Mouse (Mus musculus): ENCODE measurements around the gene Carns1.
A peak's percentile ranks its signal among the peaks of the same experiment; 100 is the strongest.

The Carns1 gene

GRCm38 (mm10) chr19:4201291-4201909, 26.1 kb upstream of the Carns1 start, which contains the start of gene Rad9a:
Rad9a (minus strand) TSS chr19:4201662.
- peak; percentile 93 for DNase-seq

GRCm38 (mm10) chr19:4197180-4197579, 21.9 kb upstream of the Carns1 start:
- DNase-seq: no peak

GRCm38 (mm10) chr19:4196548-4196947, 21.3 kb upstream of the Carns1 start:
- DNase-seq: no peak

GRCm38 (mm10) chr19:4196048-4196447, 20.8 kb upstream of the Carns1 start:
- no peak for DNase-seq

GRCm38 (mm10) chr19:4194776-4195650, 19.7 kb upstream of the Carns1 start:
- DNase-seq: no peak

DNA sequence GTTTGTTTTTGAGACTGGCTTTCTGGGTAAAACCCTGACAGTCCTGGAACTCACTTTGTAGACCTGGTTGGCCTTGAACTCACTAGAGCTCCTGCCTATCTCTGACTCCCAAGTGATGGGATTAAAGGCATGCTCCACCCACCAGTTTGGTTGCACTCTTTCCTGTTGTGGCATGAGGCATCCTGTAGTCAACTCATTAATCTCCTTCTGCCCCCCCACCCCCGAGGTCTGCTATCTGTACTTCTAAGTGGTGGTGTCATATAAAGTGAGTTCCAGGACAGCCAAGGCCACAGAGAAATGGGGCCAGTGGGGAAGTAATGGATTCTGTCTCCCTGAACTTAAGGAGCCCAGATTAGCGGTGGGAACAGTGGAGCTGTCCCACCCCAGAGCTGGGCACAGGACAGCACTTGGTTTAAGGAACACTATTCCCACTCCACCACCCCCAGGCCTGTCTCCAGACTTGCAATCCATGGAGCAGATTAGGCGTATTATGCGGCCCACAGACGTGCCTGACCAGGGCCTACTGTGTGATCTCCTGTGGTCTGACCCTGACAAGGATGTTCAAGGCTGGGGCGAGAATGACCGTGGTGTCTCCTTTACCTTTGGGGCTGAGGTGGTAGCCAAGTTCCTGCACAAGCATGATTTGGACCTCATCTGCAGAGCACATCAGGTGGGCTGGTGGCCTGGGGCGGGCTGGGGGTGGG, 18.9 kb upstream of the Carns1 start:
- DNase-seq: no peak

- no peak for DNase-seq
These were observed 17.9 kb upstream of the Carns1 start for GRCm38 (mm10) chr19:4193129-4193528.

DNA sequence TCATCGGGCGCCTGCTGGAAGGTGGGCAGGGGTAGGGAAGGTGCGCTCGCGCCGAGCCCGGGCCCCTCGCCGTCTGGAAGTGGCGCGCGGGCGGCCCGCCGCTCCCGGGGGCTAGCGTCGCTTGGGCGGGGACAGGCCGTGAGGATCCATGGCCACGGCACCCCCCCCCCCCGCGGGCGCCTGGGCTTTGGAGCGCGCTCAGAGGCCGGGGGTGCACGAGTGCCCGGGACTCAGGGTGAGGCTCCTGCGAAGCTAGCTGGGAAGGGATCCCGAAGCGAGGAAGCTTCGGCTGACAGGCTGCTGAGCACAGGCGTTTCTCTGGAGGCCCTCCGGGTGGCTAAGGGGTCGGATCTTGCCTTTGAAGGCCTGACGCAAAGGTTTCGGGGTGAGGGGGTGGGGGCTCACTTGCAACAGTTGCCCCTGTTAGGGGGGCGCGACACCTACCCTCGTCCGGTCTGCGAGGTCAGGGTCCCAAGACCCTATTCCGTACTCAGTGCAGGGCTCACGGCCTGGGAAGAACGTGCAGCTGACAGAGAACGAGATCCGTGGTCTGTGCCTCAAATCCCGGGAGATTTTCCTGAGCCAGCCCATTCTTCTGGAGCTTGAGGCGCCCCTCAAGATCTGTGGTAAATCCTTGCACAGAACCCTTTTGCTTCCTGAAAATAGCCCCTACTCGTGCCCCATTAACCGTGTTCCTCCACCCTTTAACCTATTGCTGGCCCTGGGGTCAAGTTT, 17.1 kb upstream of the Carns1 start:
- DNase-seq: no peak

- DNase-seq: peak; percentile 92
These were observed 16.4 kb upstream of the Carns1 start, which contains the start of gene Ppp1ca for GRCm38 (mm10) chr19:4191528-4192250. Ppp1ca (plus strand) TSS chr19:4192065.

GRCm38 (mm10) chr19:4190831-4191334, 15.6 kb upstream of the Carns1 start, which contains the start of gene Tbc1d10c:
Tbc1d10c (minus strand) TSS chr19:4191284.
- DNase-seq: no peak

DNA sequence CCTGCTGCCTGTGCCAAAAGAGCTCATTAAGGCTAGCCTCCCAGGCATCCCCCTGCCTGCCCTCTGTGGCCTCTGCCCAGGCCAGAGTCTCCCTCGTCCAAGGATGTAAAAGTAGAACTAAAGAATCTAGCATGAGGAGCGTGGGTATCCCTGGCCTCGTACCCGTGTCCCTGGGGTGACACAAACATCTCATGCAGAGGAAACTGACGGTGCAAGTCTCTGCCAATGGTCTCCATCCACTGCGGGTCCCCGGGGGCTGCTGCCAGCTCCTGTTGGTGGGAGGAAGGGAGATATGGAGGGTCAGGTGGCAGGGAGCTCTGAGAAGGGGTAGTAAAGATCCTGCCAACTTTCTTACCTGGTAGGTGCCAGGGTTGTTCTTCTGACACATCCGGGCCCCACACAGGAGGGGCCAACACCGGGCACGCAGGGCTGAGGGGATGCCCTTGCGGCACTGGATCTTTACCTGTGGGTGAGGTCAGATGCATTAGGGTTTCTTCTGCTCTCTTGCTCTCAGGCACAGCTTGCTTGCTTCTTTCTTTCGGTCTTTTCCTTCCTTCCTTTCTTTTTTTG, 13.9 kb upstream of the Carns1 start:
- no peak for DNase-seq

- no peak for DNase-seq
These were observed 12.0 kb upstream of the Carns1 start for GRCm38 (mm10) chr19:4187303-4187702.

DNA sequence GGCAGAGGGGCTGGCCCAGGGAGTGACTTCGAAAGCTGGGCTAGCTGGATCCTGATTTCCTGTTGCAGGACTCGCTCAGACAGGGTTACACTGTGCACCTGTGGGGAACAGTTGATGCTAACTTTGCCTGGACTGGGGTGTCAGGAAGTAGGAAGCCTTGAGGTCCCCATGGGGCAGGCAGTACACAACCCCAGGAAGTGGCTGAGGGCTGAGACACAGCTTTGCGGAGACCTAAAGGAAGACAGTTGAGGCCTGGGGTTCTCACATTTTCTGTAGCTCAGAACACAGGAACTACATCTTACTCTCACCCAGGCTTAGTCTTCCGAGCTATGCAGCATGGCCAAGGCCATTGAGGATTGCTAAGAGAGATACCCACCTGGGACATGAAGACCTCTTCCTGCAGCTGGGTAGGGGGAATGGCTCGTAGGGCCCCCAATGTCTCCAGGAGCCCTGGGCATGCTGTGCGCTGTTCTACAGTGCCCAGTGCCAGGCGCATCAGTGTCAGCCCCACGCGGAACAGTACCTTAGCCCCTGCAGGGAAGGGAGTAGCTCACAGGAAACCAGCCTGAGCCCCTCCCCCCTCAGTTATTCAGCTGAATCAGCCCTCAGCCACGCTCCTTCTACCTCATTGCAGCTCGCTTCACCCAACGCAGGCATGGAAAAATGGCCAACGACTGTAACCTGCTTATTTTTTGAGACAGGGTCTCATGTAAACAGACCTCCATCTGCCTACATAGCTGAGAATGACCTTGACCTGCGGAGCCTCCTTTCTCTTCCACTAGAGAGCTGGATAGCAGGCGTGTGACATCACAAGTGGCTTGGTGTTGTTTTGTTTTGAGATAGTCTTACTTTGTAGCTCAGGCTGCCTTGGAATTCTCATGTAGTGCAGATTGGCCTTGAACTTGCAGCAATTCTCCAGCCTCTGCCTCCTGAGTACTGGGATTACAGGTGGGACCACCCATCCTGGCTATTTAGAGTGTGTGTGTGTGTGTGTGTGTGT, 10.0 kb upstream of the Carns1 start:
- DNase-seq: no peak

GRCm38 (mm10) chr19:4183689-4184088, 8.4 kb upstream of the Carns1 start:
- no peak for DNase-seq

- peak; percentile 77 for DNase-seq
These were observed 6.6 kb upstream of the Carns1 start for GRCm38 (mm10) chr19:4181892-4182291.

DNA sequence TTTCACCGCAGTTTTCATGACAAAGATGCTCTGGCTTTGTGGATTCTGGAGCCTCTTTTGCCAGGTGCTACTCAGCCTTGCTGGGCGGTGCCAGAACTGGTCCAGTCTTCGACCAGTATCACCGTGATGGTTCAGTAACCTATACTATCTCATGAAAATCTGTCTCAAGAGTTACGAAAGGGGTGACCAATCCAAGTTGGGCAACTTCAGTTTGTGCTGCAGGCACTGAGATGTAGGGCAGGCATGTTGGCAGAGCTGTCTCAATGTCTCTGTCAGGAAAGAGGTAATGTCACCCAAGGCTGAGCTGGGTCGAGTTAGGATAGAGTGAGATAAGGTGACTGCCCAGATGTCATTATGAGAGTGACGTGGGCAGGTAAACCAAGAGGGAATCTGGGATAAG, 5.1 kb upstream of the Carns1 start:
- no peak for DNase-seq

DNA sequence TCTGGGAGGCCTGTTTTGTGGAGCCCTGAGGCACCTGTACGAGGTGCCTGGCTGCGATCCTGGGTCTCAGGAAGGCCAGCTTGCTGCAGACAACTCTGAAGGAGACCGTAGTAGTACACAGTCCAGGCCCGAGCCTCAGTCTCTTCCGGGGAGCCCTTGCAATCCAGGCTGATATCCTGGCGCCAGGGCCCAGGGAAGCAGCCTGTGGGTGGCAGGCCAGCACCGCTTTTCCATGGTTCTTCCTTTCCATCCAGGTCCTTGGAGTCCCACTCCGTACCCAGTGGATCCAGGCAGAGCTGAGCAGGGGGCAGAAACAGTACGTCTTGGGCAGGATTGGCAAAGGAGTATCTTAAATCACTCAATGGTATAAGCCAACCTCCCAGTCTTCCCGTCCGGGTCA, 2.4 kb downstream of the Carns1 start:
- DNase-seq: no peak

DNA sequence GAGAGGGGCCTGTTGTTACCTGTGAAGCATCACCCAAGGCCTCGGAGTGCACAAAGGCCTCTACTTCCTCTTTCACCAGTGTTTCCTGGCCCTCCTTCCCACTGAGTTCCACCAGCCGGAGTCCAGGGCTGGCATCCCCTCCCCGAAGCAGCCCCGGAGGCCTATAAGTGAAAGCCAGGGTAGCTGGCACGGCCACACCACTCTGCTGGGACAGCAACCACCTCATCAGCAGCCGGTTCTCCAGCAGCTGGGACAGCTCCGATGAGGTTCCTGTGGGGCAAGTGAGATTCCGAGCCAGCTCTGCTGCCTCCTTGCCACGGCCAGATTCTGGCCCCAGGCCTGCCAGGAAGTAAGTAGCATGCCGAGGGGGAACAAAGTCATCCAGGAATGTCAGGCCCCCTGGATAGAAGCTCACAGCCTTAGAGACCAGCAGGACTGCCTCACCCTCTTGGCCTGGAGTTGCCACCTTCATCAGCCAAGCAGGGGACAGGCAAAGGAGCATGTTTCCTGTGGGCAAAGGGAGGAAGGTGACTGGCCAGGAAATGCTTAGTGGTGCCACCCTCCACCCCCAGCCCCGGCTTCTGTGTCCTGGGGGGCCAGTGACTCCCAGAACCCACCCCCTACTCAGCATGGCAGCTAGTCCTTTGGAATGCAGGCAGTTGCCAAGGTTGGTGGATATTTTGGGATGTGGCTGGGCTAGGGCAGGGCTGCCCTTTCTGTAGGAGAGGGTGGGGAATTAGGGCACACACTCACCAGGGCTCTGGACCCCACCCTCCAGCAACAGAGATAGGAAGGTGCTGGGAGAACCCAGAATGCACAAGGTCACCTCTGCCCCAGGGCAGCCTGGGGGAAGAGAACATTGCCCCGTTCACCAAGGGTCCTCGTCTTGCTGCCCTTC, 3.6 kb downstream of the Carns1 start:
- DNase-seq: no peak

Measured in right cerebral cortex, postnatal 25 days (tissue).